Mouse (Mus musculus) Patski (cell line): ENCODE results near the gene Plekho2. TPM values are rescaled to one million over a fixed set of nuclear protein-coding genes. Genes with fewer than 3 reads are reported as not detected.

ENCODE experiments used
- ATAC-seq: fragments of 100-300 bp; one replicate; pipeline ENCODE4 v1.8.0; 2021
- CTCF ChIA-PET: fragments of 350-600 bp; sonication (Branson Sonifier 250); formaldehyde crosslinking; loops from one replicate; lab custom pipeline; 2022; ENCODE audit warnings: inconsistent platforms; lab: Charles Lee
- POLR2A ChIA-PET: fragments of 350-600 bp; sonication (Branson Sonifier 250); formaldehyde crosslinking; loops from one replicate; lab custom pipeline; 2022; ENCODE audit warnings: antibody characterized with exemption, inconsistent platforms; lab: Charles Lee
- DNase-seq: peaks from one replicate; pipeline ENCODE4 v3.0.0-alpha.2; 2011; ENCODE audit warnings: low read depth, low spot score
- H3K27me3 ChIP-seq: fragments of 371-371 bp; one replicate; pipeline ENCODE4 v1.5.1; 2021
- CTCF ChIP-seq: fragments of 100-300 bp; IDR thresholded peaks from one replicate; pipeline ENCODE4 v1.5.1; 2021
- in situ Hi-C: fragments of 300-500 bp; cut with MboI; formaldehyde crosslinking; loops from 3 replicates; pipeline ENCODE4 v1.11.1; 2018; ENCODE audit warnings: low pct_unique_long_range_greater_than_20kb, mixed read lengths
- polyA plus RNA-seq: library from polyadenylated mRNA; unstranded; gene quantifications from one replicate; pipeline ENCODE4 v1.2.3, GENCODE M21; 2021

Gene Plekho2
- polyA plus RNA-seq, 1 experiment from 2014 or later = 11.9 TPM

DNA sequence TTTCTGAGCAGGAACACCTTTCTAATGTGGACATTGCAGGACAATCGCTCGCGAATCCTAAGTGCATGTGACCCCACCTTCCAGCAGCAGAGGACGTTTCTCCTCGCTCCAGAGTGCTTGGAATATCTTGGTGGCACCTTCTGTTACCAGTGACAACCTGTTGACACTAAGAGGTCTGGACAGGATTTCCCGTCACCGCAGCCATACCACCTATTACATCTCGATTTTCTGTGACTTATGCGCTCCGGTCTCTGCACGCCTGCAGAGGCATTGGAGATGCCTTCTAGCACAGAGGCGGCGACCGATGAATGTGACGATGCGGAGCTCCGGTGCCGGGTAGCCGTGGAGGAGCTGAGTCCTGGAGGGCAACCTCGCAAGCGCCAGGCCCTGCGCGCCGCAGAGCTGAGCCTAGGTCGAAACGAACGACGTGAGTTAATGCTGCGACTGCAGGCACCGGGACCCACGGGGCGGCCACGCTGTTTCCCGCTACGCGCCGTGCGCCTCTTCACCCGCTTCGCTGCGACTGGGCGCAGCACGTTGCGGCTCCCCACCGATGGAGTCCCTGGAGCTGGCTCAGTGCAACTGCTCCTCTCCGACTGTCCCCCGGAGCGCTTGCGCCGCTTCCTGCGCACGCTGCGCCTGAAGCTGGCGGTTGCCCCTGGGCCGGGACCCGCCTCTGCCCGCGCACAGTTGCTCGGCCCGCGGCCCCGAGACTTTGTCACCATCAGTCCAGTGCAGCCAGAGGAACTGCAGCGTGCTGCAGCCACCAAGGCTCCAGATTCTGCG is 7.9 kb upstream of the Plekho2 start:
- ATAC-seq (peak; percentile 38), DNase-seq (no peak)
- in situ Hi-C loops = loop anchor here (10.0 kb wide), 2 partner anchors 133 to 223 kb away; partner anchors contain the start of gene Ubap1l
- POLR2A ChIA-PET = interaction anchor here (0.8 to 1.7 kb wide), 2 partner anchors 43 to 151 kb away, joined by 3 to 5 read pairs; no protein-coding TSS in a partner anchor
- no peak for TF ChIP-seq CTCF
- H3K27me3 ChIP-seq = no peaks in the 10 kb centered on the region
- CTCF ChIA-PET = interaction anchor here (2.0 to 2.2 kb wide), 2 partner anchors 11 to 76 kb away, joined by 7 to 11 read pairs; no protein-coding TSS in a partner anchor

DNA sequence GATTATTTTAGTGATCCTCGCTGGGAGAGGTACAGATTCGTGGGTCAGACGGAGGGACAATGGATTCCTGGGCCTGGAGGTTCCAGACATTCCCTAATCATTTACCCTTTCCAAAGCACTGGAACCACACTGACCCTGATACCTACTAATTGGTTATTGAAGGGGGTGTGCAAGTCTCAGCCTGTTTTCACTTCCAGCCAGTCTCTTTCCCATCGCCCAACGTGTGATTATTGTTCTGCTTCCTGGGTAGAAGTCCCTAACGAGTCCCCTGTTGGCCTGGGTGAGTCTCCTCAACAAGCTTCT is 7.4 kb upstream of the Plekho2 start:
- ATAC-seq (no peak), DNase-seq (no peak)
- POLR2A ChIA-PET = interaction anchor here (1.7 kb wide), 1 partner anchor 151 kb away, joined by 5 read pairs; no protein-coding TSS in a partner anchor
- in situ Hi-C loops = loop anchor here (10.0 kb wide), 2 partner anchors 132 to 222 kb away; partner anchors contain the start of gene Ubap1l
- CTCF ChIA-PET = interaction anchor here (2.0 to 2.2 kb wide), 2 partner anchors 11 to 76 kb away, joined by 7 to 11 read pairs; no protein-coding TSS in a partner anchor
- H3K27me3 ChIP-seq = no peaks in the 10 kb centered on the region
- no peak for TF ChIP-seq CTCF

- in situ Hi-C loops = loop anchor here (10.0 kb wide), 2 partner anchors 132 to 222 kb away; partner anchors contain the start of gene Ubap1l
- CTCF ChIA-PET = interaction anchor here (0.9 to 2.2 kb wide), 3 partner anchors 12 to 77 kb away, joined by 3 to 11 read pairs (median 7); no protein-coding TSS in a partner anchor
Measured at GRCm38 (mm10) chr9:65586406-65587269, 6.8 kb upstream of the Plekho2 start, which contains the start of gene Pif1. TSS of gene Pif1 (plus strand) at chr9:65587160.

DNA sequence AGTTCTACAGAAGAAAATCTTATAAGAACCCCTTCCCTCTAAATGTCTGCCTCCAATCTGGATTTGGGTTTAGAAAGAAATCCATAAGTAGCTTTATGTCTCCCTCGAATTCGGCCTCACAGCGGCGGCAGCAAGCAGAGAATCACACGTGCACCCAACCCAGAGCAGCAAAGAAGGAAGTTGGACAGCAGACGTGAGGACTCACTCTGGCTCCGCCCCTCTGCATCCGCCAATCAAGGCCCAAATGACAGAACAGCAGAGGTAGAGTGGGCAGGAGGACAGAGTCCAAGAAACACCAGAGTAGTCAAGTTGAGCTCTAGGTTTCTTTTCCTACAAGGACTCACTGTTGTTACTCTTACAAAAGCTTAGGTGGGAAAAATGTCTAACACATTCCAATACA is 3.2 kb upstream of the Plekho2 start:
- no peaks in the 10 kb centered on the region for H3K27me3 ChIP-seq
- in situ Hi-C loops = loop anchor here (5.0 to 10.0 kb wide), 3 partner anchors 61 to 218 kb away; partner anchors contain the start of genes Ankdd1a and Ubap1l
- DNase-seq (no peak), ATAC-seq (no peak)
- ChIA-PET CTCF (interaction anchor here (1.1 kb wide), 1 partner anchor 64 kb away, joined by 3 read pairs; no protein-coding TSS in a partner anchor), POLR2A (no interaction called here)
- TF ChIP-seq CTCF = no peak

More at GRCm38 (mm10) chr9:65586406-65587269, 6.8 kb upstream of the Plekho2 start, which contains the start of gene Pif1:
- H3K27me3 ChIP-seq = no peaks in the 10 kb centered on the region
- ATAC-seq (peak; percentile 55), DNase-seq (no peak)
- TF ChIP-seq CTCF = no peak
- POLR2A ChIA-PET = interaction anchor here (0.6 kb wide), 2 partner anchors 12 to 630 kb away, joined by 3 to 4 read pairs; no protein-coding TSS in a partner anchor

- in situ Hi-C loops = loop anchor here (5.0 to 10.0 kb wide), 3 partner anchors 58 to 216 kb away; partner anchors contain the start of genes Ankdd1a and Ubap1l
- POLR2A ChIA-PET = interaction anchor here (0.7 kb wide), 2 partner anchors 32 to 56 kb away, joined by 3 read pairs; no protein-coding TSS in a partner anchor
- peak; percentile 76 for DNase-seq
Measured at GRCm38 (mm10) chr9:65580401-65581256, 789 bp upstream of the Plekho2 start.

GRCm38 (mm10) chr9:65578801-65579249 is 1.0 kb downstream of the Plekho2 start:
- in situ Hi-C loops = loop anchor here (5.0 kb wide), 1 partner anchor 37 kb away; no protein-coding TSS in a partner anchor
- no peaks in the 10 kb centered on the region for H3K27me3 ChIP-seq
- no peak for ATAC-seq
- DNase-seq = no peak
- no peak for TF ChIP-seq CTCF
- ChIA-PET CTCF (interaction anchor here (2.0 kb wide), 1 partner anchor 10 kb away, joined by 5 read pairs; no protein-coding TSS in a partner anchor), POLR2A (no interaction called here)

More at GRCm38 (mm10) chr9:65580401-65581256, 789 bp upstream of the Plekho2 start:
- no peaks in the 10 kb centered on the region for H3K27me3 ChIP-seq
- CTCF ChIA-PET = interaction anchor here (1.0 to 2.4 kb wide), 6 partner anchors 11 to 60 kb away, joined by 3 to 18 read pairs (median 5); partner anchors contain the start of gene Ankdd1a
- TF ChIP-seq CTCF = peak; percentile 98
- peak; percentile 52 for ATAC-seq

DNA sequence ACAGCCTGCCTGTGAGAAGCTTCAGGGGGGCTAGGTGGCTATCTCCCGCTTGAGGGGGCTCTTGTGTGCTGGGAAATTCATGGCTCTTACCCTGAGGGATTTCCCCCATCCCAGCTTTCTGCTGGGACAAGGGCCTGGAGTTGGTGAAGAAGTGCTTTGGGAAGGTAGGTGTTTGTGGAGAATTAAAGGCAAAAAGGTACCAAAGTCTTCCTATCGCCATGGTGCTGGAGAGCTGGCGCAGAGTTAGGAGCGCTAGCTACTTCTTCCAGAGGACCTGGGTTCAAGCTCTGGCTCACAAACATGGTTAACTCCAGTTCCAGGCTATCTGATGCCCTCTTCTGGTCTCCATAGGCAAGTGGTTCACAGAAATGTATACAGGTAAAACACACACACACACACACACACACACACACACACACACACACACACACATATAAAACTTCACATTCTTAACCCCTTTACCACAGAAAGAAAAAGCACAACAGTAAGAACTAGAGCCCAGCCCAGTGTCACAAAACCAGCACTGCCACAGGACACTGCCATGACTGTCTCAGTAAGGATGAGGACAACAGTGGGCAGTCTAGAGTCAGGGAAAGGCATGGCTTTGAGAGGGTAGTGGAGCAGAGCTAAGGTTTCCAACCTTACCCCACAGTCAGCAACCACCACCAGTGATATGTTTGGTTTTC is 2.2 kb downstream of the Plekho2 start:
- DNase-seq (no peak), ATAC-seq (no peak)
- ChIA-PET POLR2A (interaction anchor here (1.2 kb wide), 1 partner anchor 9 kb away, joined by 4 read pairs; no protein-coding TSS in a partner anchor), CTCF (interaction anchor here (0.8 to 2.1 kb wide), 6 partner anchors 9 to 97 kb away, joined by 3 to 7 read pairs (median 4); no protein-coding TSS in a partner anchor)
- in situ Hi-C loops = loop anchor here (5.0 kb wide), 1 partner anchor 35 kb away; no protein-coding TSS in a partner anchor
- no peaks in the 10 kb centered on the region for H3K27me3 ChIP-seq
- TF ChIP-seq CTCF = no peak
